Mouse (Mus musculus) right cerebral cortex, postnatal 36 days (tissue): Measurements from ENCODE around the gene Ier5l.

Source experiments
- DNase-seq, 2 experiments: peaks; one replicate each; pipeline ENCODE4 v3.0.0; 2022; ENCODE audit warnings: low spot score in 2 of 2, mixed read lengths in 1 of 2

The Ier5l gene

DNA sequence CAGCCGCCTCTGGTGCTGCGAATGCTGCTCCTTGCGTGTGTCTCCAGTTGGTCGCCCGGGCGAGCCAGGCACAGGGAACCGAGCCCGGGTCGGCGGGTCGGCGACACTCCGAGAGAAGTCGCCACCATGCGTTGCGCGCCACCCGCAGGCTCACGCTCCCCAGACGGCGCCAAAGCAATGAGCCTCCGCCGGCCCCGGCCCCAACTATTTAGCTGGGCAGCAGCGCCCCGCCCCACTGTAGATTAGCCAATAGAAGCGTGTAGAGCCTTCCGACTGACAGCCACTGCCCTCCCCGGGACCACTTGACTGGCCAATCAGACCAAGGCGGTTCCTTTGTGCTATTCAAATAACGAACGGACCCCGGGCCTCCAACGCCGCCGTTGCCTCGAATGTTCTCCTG lies at the start of gene Ier5l:
Gene Ier5l (minus strand): TSS at position 181 of the 400 bp plus-strand sequence.
- peak; percentile 90 to 93 for DNase-seq

DNA sequence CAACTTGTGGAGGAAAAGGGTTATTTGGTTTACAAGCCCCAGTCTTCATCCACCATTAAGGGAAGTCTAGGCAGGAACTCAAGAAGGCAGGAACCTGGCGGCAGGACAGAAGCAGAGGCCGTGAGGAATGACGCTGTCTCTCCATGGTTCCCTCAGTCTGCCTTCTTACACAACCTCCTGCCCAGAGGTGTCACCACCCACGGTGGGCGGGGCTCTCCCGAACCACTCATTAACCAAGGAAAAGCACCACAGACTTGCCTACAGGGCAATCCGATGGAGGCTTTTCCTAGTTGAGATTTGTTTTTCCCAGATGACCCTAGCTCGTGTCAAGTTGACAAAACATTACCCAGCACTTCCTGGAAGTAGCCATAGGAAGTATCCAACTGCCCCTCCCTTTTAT lies 49.7 kb upstream of the Ier5l start:
- no peak for DNase-seq

DNA sequence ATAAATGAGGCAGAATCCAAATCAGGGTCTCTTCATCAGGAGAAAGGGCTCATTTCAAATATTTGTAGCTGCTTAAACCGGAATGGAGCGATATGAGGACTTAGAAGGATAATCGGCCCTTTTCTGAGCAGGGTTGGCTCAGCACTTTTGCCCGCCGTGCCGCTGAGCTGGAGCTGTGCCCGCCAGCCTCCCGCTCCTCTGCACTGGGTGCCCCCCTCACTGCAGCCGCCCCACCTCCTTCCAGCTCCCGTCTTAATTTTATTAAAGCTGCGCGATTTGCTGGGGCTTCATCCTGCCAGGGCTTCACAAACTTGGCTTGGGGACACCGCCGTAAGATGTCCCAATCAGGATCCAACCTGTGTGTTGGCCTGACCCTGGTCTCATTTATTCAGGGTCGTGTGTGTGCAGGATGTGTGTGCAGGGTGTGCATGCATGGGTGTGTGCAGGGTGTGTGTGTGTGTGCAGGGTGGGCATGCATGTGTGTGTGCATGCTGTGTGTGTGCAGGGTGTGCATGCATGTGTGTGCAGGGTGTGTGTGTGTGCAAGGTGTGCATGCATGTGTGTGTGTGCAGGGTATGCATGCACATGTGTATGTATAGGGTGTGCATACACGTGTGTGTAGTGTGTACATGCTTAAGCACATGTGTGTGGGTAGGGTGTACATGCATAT lies 36.8 kb upstream of the Ier5l start:
- DNase-seq: no peak

DNA sequence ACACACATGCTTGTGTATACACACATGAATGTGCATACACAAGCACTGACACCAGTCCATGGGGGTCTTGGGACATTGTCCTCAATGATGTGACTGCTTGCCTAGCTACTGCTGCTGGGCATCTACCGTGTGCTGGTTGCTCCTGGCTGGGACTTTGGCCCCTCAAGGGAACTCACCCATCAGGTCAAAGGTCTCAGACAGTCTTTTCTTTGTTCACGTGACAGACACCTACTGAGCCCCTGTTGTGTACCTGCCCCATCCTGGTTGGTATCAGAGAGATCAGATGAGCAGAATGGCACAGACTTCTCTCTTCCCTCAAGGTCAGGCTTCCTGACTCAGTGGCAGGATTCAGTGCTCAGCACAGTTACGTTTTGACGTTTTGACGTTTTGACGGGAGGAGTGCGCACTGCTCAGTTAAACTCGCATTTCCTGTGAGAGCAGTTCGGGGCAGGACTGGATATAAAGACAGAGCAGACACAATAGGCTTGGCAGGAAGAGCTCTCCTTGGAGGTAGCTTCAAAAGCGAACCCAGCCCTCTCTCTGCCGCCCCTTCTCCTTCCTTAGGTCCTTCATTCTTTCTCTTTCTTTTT lies 33.2 kb upstream of the Ier5l start:
- no peak for DNase-seq

DNA sequence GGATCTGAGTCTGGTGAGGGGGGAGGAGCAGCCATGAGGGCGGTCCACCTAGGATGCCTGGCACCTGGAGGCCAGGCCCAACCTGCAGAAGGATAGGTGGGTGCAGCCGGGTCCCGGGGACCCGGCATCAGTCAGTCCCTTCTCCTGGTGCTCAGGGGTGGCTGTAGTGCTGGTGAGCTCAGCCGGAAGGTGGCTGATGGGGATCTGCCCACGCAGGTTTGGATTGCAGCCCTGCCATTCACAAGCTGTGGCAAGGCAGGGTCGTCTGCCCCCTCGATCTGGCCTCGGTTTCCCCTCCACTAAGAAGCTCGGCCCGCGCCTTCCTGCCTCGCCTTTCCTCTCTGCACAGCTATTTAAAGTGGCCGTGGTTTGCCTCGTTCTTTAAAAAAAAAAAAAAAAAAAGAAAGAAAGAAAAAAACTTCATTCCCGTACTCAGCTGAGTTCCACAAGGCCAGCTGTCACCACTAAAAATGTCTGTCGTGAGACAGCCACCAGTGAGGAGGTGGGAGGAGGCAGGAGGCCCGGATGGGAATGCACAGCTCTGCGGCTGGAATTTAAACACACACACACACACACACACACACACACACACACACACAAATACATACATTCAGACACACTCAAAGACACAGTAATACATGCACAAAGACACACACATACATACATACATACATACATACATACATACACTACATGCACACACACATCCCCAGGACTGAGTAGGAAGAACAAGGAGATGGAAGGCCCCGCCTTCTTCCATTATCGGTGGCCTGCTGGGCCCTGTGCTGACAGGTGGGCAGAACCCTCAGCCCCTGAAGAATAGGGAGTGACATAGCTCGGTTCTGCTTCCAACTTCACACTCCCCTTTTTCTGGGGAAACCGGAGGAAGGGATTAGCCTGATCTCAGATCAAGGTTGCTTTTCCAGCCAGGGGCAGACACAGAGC lies 29.9 kb upstream of the Ier5l start:
- DNase-seq: peak; percentile 79 to 81

DNA sequence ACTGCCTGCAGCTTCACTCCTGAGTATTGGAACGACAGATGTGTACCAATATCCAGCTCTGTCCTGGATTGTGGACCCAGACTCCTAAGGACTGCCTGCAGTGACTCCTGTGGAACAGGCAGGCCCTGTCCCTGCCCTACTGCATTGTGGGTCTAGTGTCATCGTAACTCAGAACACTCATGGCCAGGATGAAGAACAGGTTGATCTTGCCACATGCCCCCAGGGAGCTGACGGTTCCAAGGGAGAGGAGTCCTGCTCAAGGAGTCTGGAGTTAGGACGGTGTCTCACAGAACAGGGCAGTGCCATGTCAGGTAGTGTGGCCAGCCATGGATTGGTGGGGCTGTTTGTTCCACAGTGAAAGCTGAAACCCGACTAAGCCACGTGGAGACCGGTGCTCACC lies 27.7 kb upstream of the Ier5l start:
- no peak for DNase-seq

DNA sequence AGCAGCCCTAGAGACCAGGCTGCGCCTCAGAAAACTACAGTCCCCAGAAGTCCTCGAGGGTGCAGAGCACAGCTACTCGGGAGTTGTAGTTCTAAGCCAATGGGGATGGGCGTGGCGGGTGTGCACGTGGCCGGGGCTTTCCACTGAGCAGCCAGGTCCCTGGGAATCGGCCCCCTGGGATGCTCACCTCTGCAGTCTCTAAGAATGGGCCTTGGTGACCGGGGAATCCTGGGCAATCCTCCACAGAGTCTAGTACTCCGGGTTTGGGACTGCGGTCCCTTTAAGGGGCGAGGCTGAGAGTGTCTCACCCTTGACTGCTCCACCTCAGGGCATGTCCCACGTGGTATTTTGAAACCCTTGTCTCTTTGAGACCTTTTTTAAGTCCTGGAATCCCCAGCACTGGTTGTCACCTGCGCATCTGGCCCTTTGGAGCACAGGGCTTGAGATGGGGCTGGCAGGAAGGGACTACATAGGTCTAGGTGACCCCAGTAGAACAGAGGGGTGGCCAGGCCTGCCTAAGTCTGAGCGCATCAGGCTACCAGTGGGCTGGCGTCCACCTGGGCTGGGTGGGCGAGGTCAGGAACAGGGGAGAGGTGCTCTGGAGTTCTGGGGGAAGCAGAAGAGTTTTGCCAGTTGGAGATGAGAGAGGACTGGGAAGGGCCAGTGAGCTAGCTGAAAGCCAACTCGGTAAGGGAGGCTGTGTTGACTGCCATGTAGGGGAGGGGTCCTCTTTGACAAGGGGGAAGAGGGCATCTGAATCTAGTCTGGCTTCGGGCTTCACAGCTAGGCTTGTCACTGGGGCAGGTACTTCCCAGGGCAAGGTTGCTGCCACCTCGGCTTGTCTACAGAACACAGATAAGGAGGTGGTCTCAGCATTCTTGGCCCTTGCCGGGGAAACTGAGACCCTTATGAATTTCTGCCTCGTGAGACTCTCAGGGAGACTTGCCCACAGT lies 22.2 kb upstream of the Ier5l start:
- DNase-seq: peak; percentile 50 to 51

DNA sequence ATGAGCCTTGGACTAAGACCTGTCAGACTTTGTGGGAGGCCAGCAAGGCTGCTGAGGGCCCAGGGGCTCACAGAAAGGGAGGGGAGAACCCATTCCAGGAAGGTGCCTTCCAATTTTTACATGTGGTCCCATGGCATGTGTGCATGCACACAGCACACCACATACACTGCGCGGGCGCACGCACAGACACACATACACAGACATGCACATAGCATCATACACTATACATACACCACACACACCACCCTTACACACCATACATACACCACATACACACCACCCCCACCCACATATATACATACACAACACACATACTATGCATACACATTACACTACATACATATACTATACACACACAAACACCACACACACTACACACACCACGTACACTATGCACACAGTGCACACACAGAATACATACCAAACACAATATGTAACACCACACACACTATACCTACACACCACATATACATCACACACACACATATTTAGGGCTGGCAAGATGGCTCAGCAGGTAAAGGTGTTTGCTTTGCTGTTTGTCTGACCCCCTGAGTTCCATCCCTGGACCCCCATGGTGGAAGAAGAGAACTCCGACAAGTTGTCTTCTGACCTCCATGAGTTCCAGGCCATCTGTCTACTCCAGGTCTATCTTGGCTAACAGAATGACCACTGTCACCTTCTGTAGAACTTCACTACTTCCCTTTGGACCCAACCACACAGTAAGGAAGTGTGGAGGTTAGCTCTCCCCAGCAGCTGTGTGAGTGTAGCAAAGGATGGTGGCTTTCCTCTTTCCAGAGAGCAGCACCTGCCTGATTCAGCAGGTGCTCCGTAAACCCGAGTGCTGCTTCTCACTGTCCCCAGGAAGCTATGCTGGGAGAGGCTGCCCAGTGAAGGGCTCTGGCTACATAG lies 21.2 kb upstream of the Ier5l start:
- no peak for DNase-seq

DNA sequence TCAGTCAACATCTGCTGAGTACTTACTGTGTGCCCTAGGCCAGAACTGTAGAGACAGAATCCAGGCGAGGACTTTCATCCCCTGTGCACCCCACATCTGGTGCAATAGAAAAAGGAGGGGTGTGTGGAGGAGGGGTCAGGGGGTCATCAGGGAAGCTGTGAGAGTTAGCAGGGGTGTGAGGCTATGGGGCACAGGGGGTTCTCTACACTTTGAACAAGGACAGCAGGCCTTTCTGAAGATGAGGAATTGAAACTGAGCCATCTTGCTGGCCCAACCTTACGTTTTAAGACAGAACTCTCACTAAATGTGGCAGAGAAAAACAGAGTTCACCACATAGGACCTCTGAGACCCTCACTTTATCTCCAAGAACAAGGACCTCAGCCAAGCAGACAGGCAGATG lies 16.4 kb upstream of the Ier5l start:
- DNase-seq: no peak

DNA sequence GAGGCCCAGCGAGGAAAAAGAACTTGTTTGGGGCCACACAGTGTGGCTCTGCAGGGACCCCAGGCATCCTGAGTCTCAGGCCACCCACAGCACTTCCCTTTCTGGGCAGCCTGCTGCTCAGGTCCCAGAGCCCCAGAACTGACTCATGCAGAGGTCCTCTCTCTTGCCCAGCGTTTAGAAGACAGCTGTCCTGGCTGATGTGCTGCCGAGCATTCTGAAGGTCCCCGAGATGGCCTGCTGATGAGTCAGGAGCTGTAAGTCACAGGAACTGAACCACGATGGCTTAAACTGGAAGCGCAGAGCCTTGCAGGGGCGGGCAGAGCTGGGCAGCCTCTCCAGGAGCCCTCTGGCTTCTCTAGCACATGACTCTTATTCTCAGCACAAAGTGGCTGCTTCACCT lies 13.6 kb upstream of the Ier5l start:
- DNase-seq: no peak

DNA sequence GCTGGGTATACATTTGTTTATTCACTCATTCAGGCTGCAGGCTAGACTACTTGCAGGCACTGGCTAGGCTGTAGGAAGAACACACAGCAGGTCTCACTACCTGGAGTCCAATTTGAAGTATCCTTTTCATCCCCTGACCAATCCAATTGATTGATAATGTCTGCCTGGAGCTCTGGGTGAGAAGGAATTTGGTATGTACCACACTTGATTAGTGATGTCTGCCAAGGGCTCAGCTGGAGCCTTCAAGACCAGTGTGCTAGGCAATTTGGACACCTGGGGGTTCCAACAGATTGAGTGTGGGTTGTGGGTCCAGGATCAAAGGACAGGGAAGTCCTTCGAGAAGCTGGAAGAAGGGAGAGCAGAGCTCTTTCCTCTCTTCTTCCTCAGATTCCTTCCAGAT lies 4.5 kb upstream of the Ier5l start:
- no peak for DNase-seq

DNA sequence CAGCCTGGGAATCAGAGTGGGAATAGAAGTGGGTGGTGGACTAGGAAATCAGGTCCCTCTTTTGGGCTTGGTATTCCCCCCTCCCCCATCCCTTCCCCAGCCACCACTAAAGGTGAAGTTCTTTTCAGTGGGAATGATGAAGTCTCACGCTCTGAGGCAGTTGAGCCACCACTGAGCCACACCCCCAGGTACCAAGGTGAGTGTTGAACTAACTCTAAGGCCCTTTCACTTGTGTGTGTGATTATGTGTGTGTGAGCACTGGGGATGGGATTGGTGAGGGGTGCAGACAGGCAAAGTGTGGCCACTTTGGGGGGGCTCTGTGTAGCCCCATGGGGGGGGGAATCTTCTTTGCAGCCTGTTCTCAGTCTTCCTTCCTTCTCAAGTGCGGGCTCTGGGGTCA lies 2.2 kb upstream of the Ier5l start:
- DNase-seq: no peak

DNA sequence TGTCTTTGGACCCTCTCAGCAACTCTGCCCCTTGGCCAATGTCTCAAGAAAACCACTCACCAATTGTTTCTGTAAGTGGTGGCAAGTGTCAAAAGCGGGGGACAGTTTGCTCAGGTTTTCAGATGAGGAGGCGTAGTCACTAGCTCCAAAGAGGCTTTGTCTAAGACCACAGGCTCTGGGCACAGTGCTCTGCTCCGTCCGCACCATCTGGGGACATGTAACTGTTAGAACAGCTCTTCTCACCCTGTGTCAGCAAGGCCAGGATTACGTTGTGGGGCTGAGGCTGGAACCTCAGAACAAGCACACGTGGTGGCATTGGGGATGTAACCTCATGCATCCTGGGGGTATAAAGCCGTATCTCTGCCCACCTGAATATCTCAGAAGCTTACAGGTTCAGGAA lies 1.4 kb upstream of the Ier5l start:
- no peak for DNase-seq

DNA sequence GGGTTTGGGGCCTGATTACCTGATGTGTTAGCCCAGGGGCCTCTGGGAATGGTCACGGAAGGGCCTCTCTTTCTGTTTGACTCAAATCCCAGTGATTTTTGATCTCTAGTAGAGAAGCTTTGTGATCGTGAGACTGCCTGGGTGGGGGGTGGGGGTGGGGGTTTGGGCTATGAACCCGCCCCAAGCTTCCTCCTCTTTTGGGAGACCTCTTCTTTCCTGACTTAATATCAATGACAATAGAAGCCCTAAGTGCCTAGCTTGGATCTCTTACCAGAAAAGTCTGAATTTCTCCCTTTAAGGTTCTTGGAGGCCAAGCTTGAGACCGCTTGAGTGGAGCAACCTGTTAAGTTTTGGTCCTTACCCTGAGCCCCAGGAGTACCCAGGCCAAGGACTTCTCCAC lies 757 bp upstream of the Ier5l start:
- DNase-seq: no peak

DNA sequence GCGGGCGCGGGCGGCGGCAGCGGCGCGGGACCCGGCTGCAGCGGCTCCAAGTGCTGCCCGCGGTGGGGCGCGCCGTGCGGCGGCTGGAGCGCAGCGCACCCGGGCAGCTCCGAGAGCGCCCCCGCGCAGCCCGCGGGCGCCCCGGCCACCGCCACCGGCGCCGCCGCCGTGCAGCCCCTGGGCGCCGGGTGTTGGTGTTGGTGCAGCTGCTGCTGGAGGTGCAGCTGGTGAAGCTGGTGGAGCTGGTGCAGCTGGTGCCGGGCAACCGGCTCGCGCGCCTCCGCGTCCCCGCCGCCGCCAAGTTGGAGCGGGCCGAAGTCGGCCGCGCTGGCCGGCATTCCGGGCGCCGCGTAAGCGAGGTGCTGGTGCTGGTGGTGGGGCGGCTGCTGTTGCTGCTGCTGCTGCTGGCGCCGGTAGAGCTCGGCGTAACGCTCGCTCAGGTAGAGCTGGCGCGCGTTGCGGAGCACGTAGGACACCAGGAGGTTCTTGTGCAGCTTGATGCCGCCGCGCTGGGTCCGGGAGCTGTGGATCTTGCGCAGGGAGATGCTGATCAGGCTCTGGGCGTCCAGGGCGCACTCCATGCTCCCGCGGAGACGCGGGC lies 488 bp downstream of the Ier5l start:
- DNase-seq: peak in 1 of 2 experiments; percentile 48

DNA sequence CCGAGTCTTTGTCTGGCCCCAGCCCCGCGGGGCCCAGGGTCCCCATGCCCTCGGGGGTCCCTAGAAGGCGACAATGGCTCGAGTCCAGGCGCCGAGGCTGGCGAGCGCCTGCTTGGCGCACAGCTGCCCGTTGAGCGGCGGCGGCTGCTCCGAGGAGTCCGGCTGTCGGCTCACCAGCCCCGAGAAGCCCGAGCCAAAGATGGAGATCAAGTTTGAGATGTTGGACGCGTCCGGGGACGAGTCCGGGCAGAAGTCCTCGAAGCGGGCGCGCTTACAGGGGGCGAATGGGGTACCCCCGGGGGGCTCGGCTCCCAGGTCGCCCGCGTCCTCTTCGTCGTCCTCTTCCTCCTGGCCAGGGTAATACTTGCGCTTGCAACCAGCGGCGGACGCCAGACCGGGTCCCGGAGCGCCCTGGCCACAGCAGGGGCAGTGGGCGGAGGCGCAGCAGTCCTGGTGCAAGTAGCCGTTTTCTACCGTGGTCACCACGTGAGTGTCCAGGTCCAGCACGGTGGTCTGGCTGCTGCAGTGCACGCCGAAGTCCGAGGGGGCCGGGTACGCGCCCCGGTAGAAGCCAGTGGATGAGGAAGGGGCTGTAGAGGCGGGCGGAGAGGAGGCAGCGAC lies 1.2 kb downstream of the Ier5l start:
- DNase-seq: no peak

DNA sequence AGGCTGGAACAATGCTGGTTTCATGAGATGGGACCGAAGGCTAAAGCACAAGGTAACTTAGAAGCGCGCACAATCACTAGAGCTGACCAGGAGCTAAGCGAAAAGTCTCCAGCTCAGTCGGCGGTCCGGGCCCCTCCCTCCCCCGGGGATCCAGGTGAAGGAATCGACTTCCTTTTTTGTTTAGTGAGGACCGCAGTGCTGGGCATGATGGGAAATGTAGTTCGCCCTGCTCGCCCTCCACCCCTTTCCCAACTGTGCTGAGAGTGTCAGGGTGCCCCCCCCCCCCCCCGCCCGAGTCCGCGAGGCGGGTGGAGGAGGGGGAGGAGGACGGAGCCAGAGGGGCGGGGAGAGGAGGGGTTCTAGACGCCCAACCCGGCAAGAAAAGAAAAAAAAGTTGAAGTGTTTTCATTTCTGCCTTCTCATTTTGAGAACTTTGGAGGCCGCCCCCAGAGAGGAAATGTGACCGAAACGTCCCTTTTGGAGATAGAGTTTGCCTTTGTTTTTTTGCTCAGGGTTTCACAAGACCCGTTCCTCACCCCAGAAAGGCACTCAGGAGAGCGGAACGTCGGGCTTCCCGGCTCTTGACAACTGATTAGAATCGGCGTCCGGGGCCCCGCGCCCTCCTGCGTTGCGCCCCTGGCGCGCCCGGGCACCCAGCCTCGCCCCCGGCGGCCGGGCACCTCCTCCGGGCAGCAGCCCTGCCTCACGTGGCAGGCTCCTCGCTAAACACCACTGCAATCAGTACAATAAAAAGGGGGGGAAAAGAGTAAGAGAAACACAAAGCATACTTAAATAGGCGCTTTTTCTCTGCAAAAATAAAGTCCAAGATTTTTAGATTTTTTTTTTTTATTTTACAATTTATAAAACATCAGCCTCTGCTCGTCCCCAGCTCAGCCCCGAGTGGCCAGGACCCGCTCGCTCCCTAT lies 2.0 kb downstream of the Ier5l start:
- DNase-seq: peak; percentile 77 to 81

DNA sequence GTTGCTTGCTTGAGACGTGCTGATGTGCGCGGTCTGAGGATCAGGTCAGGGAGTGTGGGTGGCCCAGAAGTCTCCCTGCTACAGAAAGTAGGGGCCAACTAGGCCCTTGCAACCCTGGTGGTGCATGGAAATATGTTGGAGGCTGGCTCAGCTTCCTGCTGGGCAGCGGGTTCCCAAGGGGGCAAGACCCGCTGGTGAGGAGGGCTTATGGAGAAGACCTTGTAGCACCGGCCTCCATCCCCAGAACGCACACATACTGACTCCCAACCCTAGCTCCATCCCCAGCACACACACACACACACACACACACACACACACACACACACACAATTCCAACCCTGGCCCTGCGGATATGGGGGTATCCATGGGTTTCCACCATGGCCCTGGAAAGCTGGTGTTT lies 3.0 kb downstream of the Ier5l start:
- DNase-seq: no peak
